Mouse (Mus musculus) midbrain, embryonic 12.5 days (tissue): ENCODE data around the gene Ahsa1. TPM values are rescaled to one million over a fixed set of nuclear protein-coding genes. Genes with fewer than 3 reads are reported as not detected.
"Not testable (repeated sequence)": the region's sequence is repeated elsewhere in the genome, so short reads cannot be mapped to it uniquely, and the experiment has no call there.

Experiments used
- ATAC-seq: fragments of 200-750 bp; cut with Nextera tagmentation; 2 replicates; pipeline ENCODE4 v1.8.0; 2017; ENCODE audit warnings: low read depth, moderate TSS enrichment, moderate library complexity; ENCODE audit not compliant: low FRiP score
- H3K27ac ChIP-seq: fragments of 300-500 bp; sonication (generic); replicated peaks from 2 replicates; pipeline ENCODE4 v1.5.1; 2016; ENCODE audit warnings: mild to moderate bottlenecking
- H3K27me3 ChIP-seq: fragments of 300-500 bp; sonication (generic); 2 replicates; pipeline ENCODE4 v1.6.1; 2016; ENCODE audit warnings: mild to moderate bottlenecking
- H3K36me3 ChIP-seq: fragments of 300-500 bp; sonication (generic); 2 replicates; pipeline ENCODE4 v1.6.1; 2016
- H3K4me1 ChIP-seq: fragments of 300-500 bp; sonication (generic); 2 replicates; pipeline ENCODE4 v1.6.1; 2016
- H3K4me2 ChIP-seq: fragments of 300-500 bp; sonication (generic); replicated peaks from 2 replicates; pipeline ENCODE4 v1.6.1; 2016; ENCODE audit warnings: mild to moderate bottlenecking, moderate library complexity
- H3K4me3 ChIP-seq: fragments of 300-500 bp; sonication (generic); 2 replicates; pipeline ENCODE4 v1.5.1; 2016; ENCODE audit warnings: mild to moderate bottlenecking
- H3K9ac ChIP-seq: fragments of 300-500 bp; sonication (generic); replicated peaks from 2 replicates; pipeline ENCODE4 v1.6.1; 2016; ENCODE audit warnings: mild to moderate bottlenecking, moderate library complexity
- H3K9me3 ChIP-seq: fragments of 300-500 bp; sonication (generic); 2 replicates; pipeline ENCODE4 v1.6.1; 2016; ENCODE audit warnings: mild to moderate bottlenecking
- WGBS: fragments of 180-500 bp; shearing (Covaris S2); methylation state at CpG from one replicate; pipeline ENCODE4 v1.1.7; 2016; 5-methylcytosine and 5-hydroxymethylcytosine counted together
- polyA plus RNA-seq: library from polyadenylated mRNA; unstranded; fragments of >200 nt; fragmentation: Nextera tagmentation; extraction: Ambion mirVana; gene quantifications from 2 replicates; pipeline ENCODE4 v1.2.1, GENCODE M21; 2016

The Ahsa1 gene
- polyA plus RNA-seq, 1 experiment from 2014 or later = 195 TPM

GRCm38 (mm10) chr12:87260562-87260961, 5.7 kb upstream of the Ahsa1 start:
- Histone ChIP-seq H3K27me3 (no peaks in the 10 kb centered on the region), H3K9ac (no peak overlapping the region), H3K27ac (no peak overlapping the region), H3K36me3 (peaks cover 71% of the 10 kb centered on the region), H3K4me3 (no peak overlapping the region), H3K4me2 (no peak overlapping the region), H3K4me1 (peaks cover 6% of the 10 kb centered on the region), H3K9me3 (no peaks in the 10 kb centered on the region)
- WGBS = 97% methylated on average over 8 of the region's 8 CpGs
- no peak for ATAC-seq

- no peak for ATAC-seq
- WGBS = 29% methylated on average over 11 of the region's 11 CpGs
Observed at GRCm38 (mm10) chr12:87265444-87265843, 835 bp upstream of the Ahsa1 start.

DNA sequence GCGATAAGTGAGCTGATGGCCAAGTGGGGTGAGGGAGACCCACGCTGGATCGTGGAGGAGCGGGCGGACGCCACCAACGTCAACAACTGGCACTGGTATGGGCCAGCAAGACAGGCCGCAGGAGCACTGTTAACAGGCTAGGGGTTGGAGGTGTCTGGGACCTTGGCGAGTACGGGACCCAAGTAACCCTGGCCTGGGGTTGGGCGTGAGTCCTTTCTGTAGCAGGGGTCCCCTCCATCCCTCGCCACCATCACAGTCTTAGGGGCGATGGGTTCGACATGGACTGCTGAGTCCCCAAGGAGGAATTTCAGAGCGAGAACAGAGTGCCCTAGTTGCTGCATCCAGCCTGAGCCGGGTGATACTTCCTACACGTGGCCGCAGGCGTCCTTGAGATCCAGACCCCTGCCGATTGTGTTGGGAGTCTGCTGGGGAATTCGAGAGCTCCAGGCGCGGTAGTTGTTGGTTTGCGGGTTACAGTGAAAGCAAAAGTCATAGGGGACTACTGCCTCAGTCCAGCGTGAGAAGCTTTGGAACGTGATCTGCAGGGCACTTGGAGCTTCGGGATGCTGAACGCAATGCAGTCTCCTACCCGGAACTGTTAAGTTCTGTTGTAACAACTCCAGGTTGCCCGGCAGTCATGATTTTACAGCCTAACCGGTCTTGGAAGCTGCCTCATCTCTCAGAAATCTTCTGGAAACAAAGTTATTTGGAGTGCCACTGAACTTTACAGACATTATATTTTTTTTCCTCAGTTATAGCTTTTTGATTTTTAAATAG, 736 bp downstream of the Ahsa1 start:
- Histone ChIP-seq H3K36me3 (peaks cover 43% of the 10 kb centered on the region), H3K4me2 (peak overlapping the region; percentile 95)
- ATAC-seq = peak; percentile 71; the same call in 1 of the 2 replicates

More at GRCm38 (mm10) chr12:87265444-87265843, 835 bp upstream of the Ahsa1 start:
- Histone ChIP-seq H3K36me3 (peaks cover 42% of the 10 kb centered on the region), H3K27ac (peak overlapping the region; percentile 69), H3K9me3 (no peaks in the 10 kb centered on the region), H3K4me1 (peaks cover 22% of the 10 kb centered on the region), H3K27me3 (no peaks in the 10 kb centered on the region), H3K9ac (peak overlapping the region; percentile 85), H3K4me3 (peak overlapping the region; percentile 57), H3K4me2 (peak overlapping the region; percentile 74)

DNA sequence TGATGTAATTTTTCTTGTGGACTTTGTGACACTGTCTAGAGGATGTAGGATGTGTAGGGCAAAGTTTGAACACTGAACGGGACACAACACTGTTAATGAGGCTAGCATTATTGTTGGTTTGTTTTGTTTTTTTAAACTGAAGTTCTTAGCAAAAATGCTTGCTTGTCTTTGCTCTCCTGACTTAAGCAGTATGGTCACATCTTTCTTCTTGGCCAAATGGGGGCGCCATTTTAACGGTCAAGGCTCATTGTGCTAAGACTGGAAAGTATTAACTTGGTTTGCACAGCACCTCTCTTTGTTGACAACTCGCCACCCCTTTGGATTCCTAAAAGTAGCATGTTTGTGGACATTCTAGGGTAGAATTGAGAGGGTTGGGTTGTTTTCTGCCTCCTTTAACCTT, 1.4 kb downstream of the Ahsa1 start:
- H3K4me2 ChIP-seq = peak overlapping the region; percentile 95
- 27% methylated on average over 4 of the region's 4 CpGs for WGBS

More for the DNA sequence above, 736 bp downstream of the Ahsa1 start:
- Histone ChIP-seq H3K27ac (peak overlapping the region; percentile 86), H3K4me1 (peaks cover 22% of the 10 kb centered on the region), H3K9me3 (no peaks in the 10 kb centered on the region), H3K27me3 (no peaks in the 10 kb centered on the region), H3K9ac (peak overlapping the region; percentile 89), H3K4me3 (peak overlapping the region; percentile 57)
- under 1% methylated on average over 31 of the region's 31 CpGs for WGBS

GRCm38 (mm10) chr12:87274853-87275831, 8.9 kb downstream of the Ahsa1 start:
- H3K9ac ChIP-seq = no peak overlapping the region
- no peaks in the 10 kb centered on the region for H3K9me3 ChIP-seq
- H3K27ac ChIP-seq = no peak overlapping the region
- peaks cover 7% of the 10 kb centered on the region; the same call in 1 of the 2 replicates for H3K4me1 ChIP-seq
- no peak overlapping the region for H3K4me2 ChIP-seq
- WGBS = 88% methylated on average over 9 of the region's 9 CpGs
- no peak for ATAC-seq
- H3K36me3 ChIP-seq = peaks cover 68% of the 10 kb centered on the region
- peaks cover 7% of the 10 kb centered on the region for H3K27me3 ChIP-seq
- H3K4me3 ChIP-seq = no peak overlapping the region

More for the DNA sequence above, 1.4 kb downstream of the Ahsa1 start:
- Histone ChIP-seq H3K9ac (peak overlapping the region; percentile 89; the same call in 1 of the 2 replicates), H3K4me1 (peaks cover 22% of the 10 kb centered on the region), H3K36me3 (peaks cover 45% of the 10 kb centered on the region), H3K27me3 (no peaks in the 10 kb centered on the region), H3K9me3 (no peaks in the 10 kb centered on the region), H3K27ac (no peak overlapping the region), H3K4me3 (peak overlapping the region; percentile 57)
- ATAC-seq = no peak

GRCm38 (mm10) chr12:87277251-87277650, 11.0 kb downstream of the Ahsa1 start:
- H3K4me1 ChIP-seq, H3K27me3 ChIP-seq, H3K9ac ChIP-seq, H3K9me3 ChIP-seq, ATAC-seq, H3K4me2 ChIP-seq, H3K4me3 ChIP-seq, H3K27ac ChIP-seq: not testable (repeated sequence)
- H3K36me3 ChIP-seq = peaks cover 47% of the 10 kb centered on the region
- WGBS = 86% methylated on average over 4 of the region's 4 CpGs

DNA sequence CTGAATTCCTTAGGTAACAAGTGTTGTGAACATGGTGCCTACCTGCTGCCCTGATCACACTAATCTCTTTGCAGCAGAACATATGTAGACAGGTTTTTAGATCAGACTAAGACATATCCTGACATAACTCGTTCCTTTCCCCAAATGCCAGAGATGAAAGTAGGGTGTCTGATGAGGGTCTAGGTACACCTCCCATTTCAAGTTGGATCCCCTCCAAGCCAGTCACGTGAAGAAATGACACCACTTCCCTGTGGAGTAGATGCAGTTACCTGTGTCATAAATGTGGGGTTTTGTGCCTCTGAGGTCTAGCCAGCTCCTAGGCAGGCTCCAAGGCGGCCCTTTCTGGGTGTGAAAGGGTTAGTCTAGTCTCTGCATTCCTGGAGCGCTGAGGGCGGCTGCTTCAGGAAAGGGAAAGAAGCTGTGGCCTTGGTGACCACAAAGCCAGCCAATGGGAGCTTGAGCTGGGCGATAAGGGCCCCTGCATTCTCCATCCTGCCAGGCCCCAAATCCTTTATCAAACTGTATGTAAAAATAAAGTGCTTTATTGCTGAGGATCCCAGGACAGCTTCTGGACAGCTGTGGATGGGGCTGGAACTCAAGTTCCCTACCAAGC, 11.9 kb downstream of the Ahsa1 start:
- ATAC-seq = no peak
- peaks cover 7% of the 10 kb centered on the region for H3K27me3 ChIP-seq
- peaks cover 37% of the 10 kb centered on the region for H3K36me3 ChIP-seq
- no peak overlapping the region for H3K9ac ChIP-seq
- peaks cover 7% of the 10 kb centered on the region; the same call in 1 of the 2 replicates for H3K4me1 ChIP-seq
- no peak overlapping the region for H3K4me3 ChIP-seq
- H3K27ac ChIP-seq = no peak overlapping the region
- no peak overlapping the region for H3K4me2 ChIP-seq
- no peaks in the 10 kb centered on the region for H3K9me3 ChIP-seq
- WGBS = 23% methylated on average over 6 of the region's 6 CpGs

GRCm38 (mm10) chr12:87279350-87279749, 13.1 kb downstream of the Ahsa1 start:
- WGBS = 65% methylated on average over 3 of the region's 3 CpGs
- peaks cover 7% of the 10 kb centered on the region for H3K27me3 ChIP-seq
- peaks cover 7% of the 10 kb centered on the region; the same call in 1 of the 2 replicates for H3K4me1 ChIP-seq
- no peak overlapping the region for H3K27ac ChIP-seq
- no peak overlapping the region for H3K9ac ChIP-seq
- H3K4me3 ChIP-seq = no peak overlapping the region
- H3K9me3 ChIP-seq = no peaks in the 10 kb centered on the region
- H3K36me3 ChIP-seq = peaks cover 27% of the 10 kb centered on the region
- H3K4me2 ChIP-seq = no peak overlapping the region
- ATAC-seq = no peak

- H3K4me3 ChIP-seq = no peak overlapping the region
- H3K27me3 ChIP-seq = peaks cover 7% of the 10 kb centered on the region
- no peak overlapping the region for H3K27ac ChIP-seq
- peaks cover 22% of the 10 kb centered on the region for H3K36me3 ChIP-seq
- WGBS = 32% methylated on average over 14 of the region's 14 CpGs
- H3K4me2 ChIP-seq = no peak overlapping the region
- H3K9ac ChIP-seq = no peak overlapping the region
- no peak for ATAC-seq
- peaks cover 7% of the 10 kb centered on the region; the same call in 1 of the 2 replicates for H3K4me1 ChIP-seq
- no peaks in the 10 kb centered on the region for H3K9me3 ChIP-seq
Observed at GRCm38 (mm10) chr12:87279879-87280278, 13.6 kb downstream of the Ahsa1 start.

GRCm38 (mm10) chr12:87281766-87282165, 15.5 kb downstream of the Ahsa1 start:
- Histone ChIP-seq H3K36me3 (0 out of 2 replicates have a peak, but pooled peaks cover 3% of the 10 kb centered on the region), H3K27ac (no peak overlapping the region), H3K9me3 (no peaks in the 10 kb centered on the region), H3K4me3 (no peak overlapping the region), H3K4me2 (no peak overlapping the region), H3K9ac (no peak overlapping the region), H3K27me3 (peaks cover 7% of the 10 kb centered on the region), H3K4me1 (peaks cover 7% of the 10 kb centered on the region; the same call in 1 of the 2 replicates)
- ATAC-seq = no peak
- WGBS = 93% methylated on average over 1 of the region's 1 CpGs

- H3K4me1 ChIP-seq = peaks cover 7% of the 10 kb centered on the region; the same call in 1 of the 2 replicates
- no peak overlapping the region for H3K4me2 ChIP-seq
- ATAC-seq = no peak
- no peak overlapping the region for H3K4me3 ChIP-seq
- H3K36me3 ChIP-seq = no peaks in the 10 kb centered on the region
- no peak overlapping the region for H3K27ac ChIP-seq
- peaks cover 7% of the 10 kb centered on the region for H3K27me3 ChIP-seq
- no peak overlapping the region for H3K9ac ChIP-seq
- H3K9me3 ChIP-seq = no peaks in the 10 kb centered on the region
- 96% methylated on average over 4 of the region's 4 CpGs for WGBS
Observed at GRCm38 (mm10) chr12:87282743-87283142, 16.5 kb downstream of the Ahsa1 start.
